Mouse (Mus musculus) mature B cell (primary cell): ENCODE data around the gene Zfand4.
"Not testable (repeated sequence)": the region's sequence is repeated elsewhere in the genome, so short reads cannot be mapped to it uniquely, and the experiment has no call there.

Experiments
- in situ Hi-C: fragments of 300-500 bp; cut with MboI; formaldehyde crosslinking; loops from 2 replicates; pipeline ENCODE4 v1.14.3; 2019

The Zfand4 gene

DNA sequence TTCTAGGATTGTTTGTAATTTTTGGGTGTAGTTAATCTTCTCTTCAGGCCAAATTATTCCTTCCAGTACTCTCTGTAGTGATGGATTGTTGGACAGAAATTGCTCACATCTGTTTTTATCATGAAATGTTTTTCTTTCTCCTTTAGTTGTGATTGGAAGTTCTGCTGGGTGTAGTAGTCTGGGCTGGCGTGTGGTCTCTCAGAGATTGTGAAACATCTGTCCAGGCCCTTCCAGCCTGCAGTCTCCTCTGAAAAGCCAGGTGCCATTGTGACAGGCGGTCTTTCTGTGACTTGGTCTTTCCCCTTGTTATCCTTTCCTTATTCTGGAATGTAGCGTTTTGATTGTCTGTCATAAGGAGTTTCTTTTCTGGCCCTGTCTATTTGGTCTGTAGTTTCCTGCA lies 55.2 kb downstream of the Zfand4 start:
- in situ Hi-C loops = no loop called here

DNA sequence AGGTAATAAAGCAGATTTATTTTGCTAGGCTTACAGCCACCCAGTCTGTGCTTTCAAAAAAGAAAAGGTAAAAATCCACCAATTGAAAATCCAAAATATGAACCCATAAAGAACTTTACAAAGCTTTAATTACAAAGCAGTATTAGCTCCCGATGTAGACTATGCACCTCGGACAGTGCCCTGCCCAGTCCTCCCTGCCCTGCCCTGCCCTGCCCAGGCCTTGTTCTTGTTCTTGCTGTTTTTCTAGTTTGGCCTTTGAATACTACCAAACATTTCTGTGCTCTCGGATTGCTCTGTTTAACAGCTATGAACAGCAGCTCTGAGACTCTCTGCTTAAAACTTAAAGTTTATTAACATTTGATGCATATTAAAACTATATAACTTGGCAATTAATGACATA lies 62.6 kb downstream of the Zfand4 start:
- in situ Hi-C loops = no loop called here

DNA sequence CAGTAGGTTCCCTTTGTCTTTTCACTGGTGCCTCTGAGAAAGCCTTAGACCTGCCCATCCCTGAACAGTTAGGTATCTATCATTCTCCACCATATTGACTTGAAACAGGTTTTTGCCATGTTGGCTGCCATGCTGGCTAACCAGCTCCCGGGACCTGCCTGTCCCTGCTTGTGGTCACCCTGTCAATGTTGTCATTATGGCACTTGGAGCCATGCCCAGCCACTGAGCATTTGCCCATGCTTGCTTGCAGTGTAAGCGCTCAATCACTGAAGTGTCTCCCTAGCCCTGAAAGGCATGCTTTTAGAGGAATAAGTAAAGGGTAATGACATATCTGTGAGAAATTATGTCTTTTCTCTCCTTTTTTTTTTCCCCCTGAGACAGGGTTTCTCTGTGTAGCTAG lies 67.4 kb downstream of the Zfand4 start:
- in situ Hi-C loops = no loop called here

DNA sequence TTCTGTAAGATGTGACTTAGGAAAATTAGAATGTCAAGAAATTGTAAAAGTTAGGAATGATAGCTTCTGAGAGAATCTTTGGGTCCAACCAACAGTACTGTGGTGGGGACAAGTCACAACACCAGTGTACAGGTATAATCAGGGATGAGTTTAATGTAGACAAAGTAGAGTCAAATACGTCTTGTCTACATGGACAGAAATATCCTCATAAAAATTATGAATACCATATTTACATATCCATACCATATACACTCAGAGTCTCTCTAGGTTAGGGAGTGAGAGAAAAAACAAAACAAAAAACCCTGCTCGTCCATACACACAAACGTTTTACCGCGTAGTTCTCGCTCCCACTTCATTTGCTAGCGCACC lies 73.4 kb downstream of the Zfand4 start:
- in situ Hi-C loops = no loop called here

DNA sequence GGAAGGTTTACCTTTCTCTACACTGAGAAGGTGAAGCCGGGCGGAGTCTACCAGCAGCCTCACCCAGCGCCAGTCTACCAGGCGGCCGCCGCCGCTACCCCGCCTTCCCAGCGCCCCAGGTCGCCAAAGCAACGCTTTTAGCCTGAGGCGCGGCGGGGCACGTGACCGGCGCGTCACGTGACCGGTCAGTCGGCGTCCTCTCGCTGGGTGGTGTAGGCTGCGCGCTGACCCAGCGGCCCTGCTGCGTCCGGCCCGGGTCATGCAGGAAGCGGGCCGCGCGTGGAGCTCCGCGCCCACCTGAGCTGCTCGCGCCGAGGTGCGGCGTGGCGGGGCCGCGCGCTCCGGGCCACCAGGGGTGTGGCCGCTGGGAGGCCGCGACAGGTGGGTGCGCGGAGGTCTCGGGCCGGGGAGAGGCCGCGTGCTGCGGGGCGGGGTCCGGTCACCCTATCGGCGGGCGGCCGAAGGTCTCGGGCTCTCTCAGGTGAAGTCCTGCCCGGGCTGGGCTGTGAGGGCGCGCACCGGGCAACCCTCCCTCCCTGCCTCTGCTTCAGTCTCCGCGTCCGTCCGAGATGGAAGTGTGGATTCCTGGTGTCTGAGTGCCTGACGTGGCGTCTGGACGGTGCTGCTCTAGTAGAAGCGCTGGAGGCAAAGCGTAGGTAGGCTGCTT lies 73.9 kb downstream of the Zfand4 start, which contains the start of gene March8:
Gene March8 (plus strand): TSS at position 190 of the 667 bp plus-strand sequence.
- in situ Hi-C loops = no loop called here

DNA sequence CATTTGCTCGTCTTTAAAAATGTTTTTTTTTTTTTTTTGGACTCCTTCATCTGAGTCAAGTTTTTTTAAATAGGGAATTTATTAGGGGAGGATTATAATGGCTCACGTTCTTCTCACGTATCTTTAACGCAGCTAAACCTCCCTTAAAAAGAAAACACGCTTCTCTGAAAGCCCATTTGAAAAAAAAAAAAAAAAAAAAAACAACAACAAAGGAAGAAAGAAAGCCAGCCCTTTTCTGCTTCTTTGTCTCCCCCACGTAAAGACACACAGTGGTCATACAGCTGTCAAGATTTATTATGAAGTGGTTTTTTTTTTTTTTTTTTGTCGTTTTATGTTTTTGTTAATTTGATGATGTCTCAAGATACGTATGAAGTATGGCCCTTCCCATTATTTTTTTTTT lies 74.5 kb downstream of the Zfand4 start:
- in situ Hi-C loops = no loop called here

DNA sequence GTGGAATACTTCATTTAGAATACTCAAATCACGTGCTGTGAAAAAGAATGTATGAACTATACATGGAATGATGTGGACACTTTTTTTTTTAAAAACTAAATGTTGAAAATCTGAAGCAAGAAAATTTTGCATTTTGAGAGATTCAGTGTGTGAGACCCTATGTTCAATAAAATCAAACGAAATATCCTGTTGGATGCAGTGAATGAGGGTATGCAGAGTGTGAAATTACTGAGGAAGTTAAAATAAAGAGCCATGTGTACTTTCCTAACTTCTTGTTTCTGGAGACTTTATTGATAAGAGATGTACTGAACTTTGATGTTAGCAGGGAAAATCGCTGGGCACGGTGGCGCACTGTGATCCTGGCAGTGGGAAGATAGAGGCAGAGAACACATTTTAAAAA lies 75.1 kb downstream of the Zfand4 start:
- in situ Hi-C loops = no loop called here

DNA sequence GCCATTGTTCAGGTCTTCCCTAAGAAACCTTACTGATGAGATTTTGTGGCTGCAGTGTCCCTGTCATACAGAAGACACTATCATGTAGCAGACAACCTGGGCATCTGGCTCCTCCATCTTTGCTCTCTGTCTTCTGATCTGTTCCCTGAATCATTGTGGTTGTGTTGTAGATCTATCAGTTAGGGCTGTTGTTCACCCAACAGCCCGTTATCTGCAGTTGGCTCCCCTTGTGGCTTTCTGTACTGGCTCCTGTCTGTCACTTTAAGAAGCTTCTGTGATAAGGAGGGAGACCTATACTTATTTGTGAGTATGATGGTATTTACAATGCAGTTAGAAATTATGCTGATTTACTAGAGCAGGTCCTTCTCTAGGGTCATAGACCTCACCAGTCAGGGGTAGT lies 76.5 kb downstream of the Zfand4 start:
- in situ Hi-C loops = no loop called here

DNA sequence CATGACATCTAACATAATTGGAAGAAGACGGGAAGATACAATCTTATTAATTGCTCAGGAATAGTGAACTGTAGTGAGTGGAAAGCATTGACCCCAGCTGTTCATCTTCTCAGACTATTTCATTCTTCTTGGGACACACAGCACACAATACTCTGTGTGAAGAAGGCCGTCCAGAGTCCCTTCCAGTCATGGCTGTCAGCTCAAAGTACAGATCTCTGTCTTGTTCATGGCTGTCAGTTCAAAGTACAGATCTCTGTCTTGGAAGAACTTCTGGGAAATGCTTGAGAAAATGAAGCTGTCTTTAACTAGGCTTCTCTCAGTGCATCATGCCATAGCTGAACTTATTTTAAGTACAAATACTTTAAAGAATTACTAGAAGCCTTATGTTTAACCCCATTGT lies 83.9 kb downstream of the Zfand4 start:
- in situ Hi-C loops = no loop called here

DNA sequence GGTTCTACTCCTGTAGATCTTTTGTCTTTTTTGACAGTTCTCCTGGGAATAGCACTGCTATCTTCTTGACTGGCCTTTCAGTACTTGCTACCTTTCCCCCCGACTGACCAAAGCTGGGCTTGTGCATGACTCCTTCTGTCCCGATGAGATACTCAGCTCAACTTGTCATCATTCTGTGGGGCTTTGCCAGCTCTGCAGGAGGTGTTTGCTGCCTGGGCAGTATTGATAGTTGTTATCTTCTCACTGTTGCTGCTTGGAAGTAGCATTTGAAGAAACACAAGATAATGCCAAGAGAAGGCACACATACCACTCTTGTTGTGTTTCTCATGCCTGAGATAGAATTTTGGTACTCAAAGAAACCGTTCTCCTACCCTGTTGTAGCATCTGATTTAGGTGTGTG lies 86.0 kb downstream of the Zfand4 start:
- in situ Hi-C loops = no loop called here

DNA sequence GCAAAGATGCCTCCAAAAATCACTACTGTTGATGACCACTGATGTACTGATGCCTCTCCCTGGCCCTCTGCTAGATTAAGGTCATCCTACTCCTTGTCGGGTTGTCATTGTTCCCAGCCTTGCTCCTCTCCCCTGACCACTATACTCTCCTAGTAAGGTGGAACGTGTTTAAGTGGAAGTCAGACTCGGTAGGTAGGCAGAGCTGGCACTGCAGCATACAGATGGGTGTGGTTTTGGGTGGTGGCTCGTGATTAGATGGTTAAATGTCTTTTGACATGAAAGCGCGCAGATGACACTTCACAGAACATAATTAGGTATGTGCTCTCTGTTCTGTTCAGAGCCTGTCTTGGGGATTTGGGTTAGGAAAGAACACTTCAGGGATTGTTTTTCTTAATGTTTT lies 86.6 kb downstream of the Zfand4 start:
- in situ Hi-C loops = no loop called here

DNA sequence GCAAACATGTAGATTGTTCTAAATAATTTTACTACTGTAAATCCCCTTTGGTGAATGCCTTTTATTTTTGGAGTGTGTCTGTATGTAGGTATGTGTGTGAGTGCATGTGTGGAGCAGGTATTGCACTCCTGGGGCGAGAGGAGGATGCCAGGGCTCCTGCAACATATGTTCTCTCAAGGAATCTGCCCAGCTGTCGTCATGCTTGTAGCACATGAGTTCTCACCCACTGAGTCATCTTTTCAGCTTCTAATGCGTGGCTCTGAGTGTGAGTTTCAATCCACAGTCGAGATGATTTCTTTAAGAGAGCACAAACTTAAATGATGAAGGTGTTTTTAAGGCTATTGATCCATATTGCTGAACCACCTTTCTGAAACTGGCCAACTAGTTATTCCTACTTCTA lies 87.5 kb downstream of the Zfand4 start:
- in situ Hi-C loops = no loop called here

DNA sequence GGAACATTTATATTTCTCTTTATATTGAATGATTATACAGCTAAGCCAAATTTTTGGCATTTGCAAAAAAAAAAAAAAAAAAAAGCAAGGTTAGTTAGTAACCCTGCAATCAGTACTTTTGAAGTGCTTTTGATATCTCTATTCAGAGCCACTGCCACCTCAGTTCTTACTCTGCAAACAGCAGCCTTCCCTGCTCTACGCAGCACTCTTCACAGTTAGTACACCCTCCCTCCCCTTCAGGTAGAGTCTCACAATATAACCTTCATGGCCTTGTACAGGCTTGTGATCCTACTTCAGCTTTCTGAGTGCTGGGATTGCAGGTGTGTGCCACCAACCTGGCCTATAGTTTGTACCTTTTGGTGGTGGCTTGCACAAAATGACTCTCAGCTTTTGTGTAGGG lies 89.4 kb downstream of the Zfand4 start:
- in situ Hi-C loops = no loop called here

DNA sequence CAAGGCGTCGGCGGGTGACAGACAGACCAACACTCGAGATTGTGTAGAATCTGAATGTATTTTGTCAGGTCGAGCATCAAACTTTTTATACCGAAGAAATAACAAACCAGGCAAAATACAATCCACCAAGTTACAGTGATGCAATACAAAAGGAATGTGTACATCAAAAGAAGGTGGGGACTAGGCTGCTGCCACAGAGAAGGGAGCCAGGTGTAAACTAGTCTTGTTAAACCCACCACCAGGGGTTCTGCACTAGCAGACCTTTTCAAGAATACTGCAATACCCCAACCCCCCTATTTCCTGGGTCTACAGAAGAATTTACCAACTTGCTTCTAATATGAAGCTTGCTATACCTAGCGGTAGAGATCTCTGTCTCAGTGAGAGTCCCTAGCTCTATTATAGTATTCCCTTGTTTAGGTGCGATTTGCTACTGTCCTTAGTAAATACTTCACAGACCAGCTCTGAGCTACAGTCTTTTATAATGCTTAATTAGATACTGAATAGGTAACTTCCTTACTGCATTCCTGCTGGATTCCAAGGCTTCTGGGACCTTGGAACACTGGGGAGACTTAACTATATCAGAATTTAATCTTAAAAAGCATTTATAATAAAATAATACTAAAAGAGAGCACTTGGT lies 92.4 kb downstream of the Zfand4 start:
- in situ Hi-C loops = not testable (repeated sequence)

DNA sequence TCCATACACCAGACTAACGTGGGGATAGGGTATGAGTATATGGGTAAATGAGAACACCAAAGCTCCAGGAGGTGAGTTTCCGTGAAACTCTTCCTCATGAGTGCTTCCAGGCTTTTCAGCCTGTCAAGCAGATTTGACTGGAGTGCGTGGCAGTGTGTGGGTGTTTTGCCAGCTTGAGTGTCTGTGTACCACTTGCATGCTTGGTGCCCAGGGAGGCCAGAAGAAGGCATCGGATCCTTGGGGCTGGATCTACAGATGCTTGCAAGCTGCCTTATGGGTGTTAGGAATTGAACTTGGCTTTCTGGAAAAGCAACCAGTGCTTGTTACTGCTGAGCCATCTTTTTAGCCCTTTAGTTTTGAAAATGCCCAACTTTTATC lies 92.9 kb downstream of the Zfand4 start:
- in situ Hi-C loops = no loop called here

DNA sequence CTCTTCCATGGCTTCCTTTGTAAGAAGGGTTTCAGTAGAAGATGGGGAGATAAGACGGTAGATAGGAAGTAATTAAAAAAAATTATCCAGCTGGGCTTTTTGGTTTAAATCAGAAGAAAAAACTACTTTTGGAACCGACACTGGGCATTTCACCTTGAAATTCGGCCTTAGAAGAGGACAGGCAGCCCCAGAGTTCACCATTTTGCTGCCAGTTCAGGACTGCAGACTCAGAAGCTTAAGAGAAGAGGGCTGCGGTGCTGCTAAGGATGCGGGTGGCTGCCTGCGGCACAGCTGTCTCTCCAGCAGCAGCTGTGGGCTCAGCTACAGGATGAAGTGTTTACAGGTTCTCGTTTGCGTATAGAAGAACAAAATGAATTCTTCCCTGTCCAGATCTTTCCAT lies 94.0 kb downstream of the Zfand4 start:
- in situ Hi-C loops = no loop called here

DNA sequence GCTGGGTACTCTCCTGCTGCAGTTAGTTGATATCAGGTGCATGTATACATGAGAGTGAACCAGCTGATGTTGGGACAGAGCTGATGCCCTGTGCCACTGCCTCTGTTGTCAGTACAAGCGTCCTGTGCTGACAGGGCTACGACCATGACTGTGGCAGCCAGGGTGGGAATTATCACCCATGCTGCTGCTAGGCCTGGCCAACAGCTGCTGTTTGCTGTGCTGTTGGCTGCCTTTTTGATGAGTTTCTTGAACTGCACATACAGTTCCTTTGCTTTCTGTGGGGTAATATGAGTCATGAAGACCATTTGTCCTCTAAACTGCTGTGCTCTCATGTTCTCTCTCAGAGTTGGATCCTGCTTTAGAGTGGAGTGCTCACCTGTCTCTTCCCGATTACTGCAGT lies 95.2 kb downstream of the Zfand4 start:
- in situ Hi-C loops = no loop called here

DNA sequence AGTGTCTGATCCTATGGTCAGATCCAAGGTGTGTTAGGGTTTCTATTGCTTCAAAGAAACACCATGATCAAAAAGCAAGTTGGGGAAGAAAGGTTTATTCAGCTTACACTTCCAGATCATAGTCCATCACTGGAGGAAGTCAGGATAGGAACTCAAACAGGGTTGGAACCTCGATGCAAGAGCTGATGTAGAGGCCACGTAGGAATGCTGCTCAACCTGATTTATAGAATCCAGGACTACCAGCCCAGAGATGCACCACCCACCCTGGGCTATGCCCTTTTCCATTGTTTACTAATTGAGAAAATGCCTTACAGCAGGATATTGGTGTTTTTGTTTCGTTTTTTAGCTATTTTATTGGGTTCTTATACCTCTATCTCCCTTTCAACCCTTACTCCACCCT lies 97.4 kb downstream of the Zfand4 start:
- in situ Hi-C loops = no loop called here

DNA sequence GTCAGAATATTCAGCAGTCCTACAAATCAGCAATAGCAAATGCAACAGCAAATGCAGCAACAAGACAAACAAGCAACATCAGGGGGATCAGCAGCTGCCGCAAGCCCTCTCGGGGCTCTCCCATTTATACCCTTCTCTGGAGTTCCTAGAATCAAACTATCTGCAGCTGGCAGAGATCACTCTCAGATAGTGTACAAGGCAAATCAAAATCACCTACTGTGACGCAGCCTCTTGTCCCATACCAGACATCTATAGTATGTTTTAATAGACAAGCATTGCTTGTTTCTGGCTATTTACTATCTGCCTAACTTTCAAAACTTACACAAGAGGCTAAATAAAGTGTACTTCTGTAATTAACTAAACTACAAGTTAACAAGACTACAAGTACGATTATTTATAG lies 98.0 kb downstream of the Zfand4 start:
- in situ Hi-C loops = no loop called here

DNA sequence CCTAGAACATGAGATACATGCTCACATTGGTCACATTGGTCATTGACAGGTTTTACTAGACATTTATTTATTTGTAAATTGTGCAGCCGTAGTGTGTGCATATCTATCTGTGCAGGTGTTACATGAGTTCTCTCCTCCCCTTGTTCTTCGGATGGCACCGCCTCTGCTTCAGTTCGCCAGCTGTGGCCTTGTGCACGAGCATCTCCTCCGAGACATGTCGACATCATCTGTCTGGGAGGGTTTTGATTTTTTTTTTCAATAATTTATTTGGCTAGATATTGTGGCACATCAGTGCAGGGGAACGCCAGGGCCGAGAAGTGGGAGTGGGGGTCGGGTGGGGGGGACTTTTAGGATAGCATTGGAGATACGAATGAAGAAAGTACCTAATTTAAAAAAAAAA lies 103.9 kb downstream of the Zfand4 start:
- in situ Hi-C loops = no loop called here

DNA sequence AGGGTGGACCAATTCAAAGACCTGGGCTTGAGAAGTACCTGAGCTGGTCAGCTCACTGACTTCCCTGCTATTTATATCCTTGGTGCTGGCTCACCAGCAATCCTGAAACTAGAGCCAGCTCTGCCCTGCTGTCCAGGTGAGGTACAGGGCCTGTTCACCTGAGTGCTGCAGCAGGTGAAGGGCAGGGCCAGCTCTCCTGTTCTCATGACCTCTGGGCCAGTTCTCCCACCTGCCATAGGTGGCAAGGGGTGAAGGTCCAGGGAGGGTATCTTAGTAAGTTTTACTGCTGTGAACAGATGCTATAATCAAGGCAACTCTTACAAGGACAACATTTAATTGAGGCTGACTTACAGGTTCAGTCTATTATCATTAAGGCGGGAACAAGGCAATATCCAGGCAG lies 105.8 kb downstream of the Zfand4 start:
- in situ Hi-C loops = no loop called here

DNA sequence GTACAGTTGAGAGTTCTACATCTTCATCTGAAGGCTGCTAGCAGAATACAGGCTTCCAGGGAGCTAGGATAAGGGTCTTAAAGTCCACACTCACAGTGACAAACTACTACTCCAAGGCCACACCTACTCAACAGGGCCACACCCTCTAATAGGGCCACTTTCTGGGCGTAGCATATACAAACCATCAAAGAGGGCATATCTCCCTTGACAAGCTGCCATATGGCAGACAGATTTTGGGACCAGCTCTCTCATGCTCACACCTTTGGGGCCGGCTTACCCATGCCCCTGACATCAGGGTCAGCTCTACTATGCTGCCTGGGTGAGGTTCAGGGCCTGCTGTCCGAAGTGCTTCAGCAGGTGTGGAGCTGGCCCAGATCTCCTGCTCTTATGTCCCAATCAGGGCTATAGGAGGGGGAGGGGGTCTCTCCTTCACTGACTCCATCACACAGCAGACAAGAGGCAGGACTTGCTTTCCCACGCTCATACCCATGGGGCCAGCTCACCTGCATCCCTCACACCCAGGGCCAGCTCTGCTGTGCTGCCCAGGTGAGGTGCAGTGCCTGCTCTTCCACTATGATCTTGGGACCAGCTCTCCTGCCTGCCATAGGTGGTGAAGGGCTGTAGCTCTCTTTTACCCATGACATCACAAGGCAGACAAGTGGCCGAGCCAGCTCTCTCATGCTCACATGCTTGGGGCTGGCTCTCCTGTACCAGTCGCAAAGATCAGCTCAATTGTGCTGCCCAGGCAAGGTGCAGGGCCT lies 106.4 kb downstream of the Zfand4 start:
- in situ Hi-C loops = no loop called here

DNA sequence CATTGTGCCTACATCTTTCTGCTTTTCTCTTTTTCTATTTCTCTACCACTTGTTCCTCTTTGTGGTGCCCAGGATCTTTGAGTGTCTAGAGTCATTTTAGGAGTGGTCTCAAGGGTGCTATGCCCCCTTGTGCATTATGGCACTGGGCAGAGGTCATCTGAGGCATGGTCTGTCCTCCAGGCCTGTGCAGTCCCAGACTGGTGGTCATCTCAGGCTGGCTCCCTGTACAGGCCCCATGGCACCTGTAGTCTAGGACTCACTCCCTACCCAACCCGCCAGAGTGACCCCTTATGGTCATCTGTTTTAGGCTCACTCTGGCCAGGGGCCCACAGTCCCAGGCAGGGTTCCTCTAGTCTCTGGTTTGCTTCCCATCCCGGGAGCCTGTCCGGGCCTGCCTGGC lies 107.5 kb downstream of the Zfand4 start:
- in situ Hi-C loops = no loop called here
